Mouse (Mus musculus): ENCODE measurements at regions not wholly inside any gene's neighbourhood (a gene's known extent, or its start where the extent isn't known, plus 50 kb on each side); places are given as distances from the start of the nearest gene placed in this dataset.

GRCm38 (mm10) chr2:160526377-160527125 lies 119.1 kb upstream of the Top1 start:
- H3K36me3 ChIP-seq (replicated peaks) = no peaks in the 10 kb centered on the region
- H3K9me3 ChIP-seq (replicated peaks) = peaks cover 74% of the 10 kb centered on the region
- ATAC-seq (ENCODE audit: extremely low read depth, insufficient number of reproducible peaks, low FRiP score, poor library complexity, severe bottlenecking) = no peak
- H3K4me1 ChIP-seq (ENCODE audit: insufficient read depth, low read depth, low read length) = no peaks in the 10 kb centered on the region
- no peak for DNase-seq (ENCODE audit: low spot score)
- H3K27me3 ChIP-seq (ENCODE audit: insufficient read depth, low read length) = no peaks in the 10 kb centered on the region
- TF ChIP-seq TAL1 (conservative IDR thresholded peaks at IDR 0.05; ENCODE audit: low read depth, low read length) (no peak), POLR2AphosphoS5 (IDR thresholded peaks at IDR 0.05; ENCODE audit: insufficient replicate concordance, low read depth, low read length) (no peak), CTCF (IDR thresholded peaks at IDR 0.05; ENCODE audit: low read depth, low read length) (no peak), GATA2 (IDR thresholded peaks at IDR 0.05; ENCODE audit: borderline replicate concordance, low read depth, low read length) (no peak), GATA1 (IDR thresholded peaks at IDR 0.05; ENCODE audit: borderline replicate concordance, low read length) (no peak)
- no peak overlapping the region for H3K4me3 ChIP-seq (ENCODE audit: low read depth, low read length)

GRCm38 (mm10) chr2:160529306-160529705 lies 116.4 kb upstream of the Top1 start:
- Histone ChIP-seq H3K36me3 (replicated peaks) (no peaks in the 10 kb centered on the region), H3K9me3 (replicated peaks) (peaks cover 66% of the 10 kb centered on the region), H3K27me3 (ENCODE audit: insufficient read depth, low read length) (no peaks in the 10 kb centered on the region), H3K4me1 (ENCODE audit: insufficient read depth, low read depth, low read length) (no peaks in the 10 kb centered on the region), H3K4me3 (ENCODE audit: low read depth, low read length) (no peak overlapping the region)
- TF ChIP-seq POLR2AphosphoS5 (IDR thresholded peaks at IDR 0.05; ENCODE audit: insufficient replicate concordance, low read depth, low read length) = no peak
- no peak for TF ChIP-seq CTCF (IDR thresholded peaks at IDR 0.05; ENCODE audit: low read depth, low read length)
- TF ChIP-seq GATA2 (IDR thresholded peaks at IDR 0.05; ENCODE audit: borderline replicate concordance, low read depth, low read length) = no peak
- TF ChIP-seq GATA1 (IDR thresholded peaks at IDR 0.05; ENCODE audit: borderline replicate concordance, low read length) = no peak
- no peak for TF ChIP-seq TAL1 (conservative IDR thresholded peaks at IDR 0.05; ENCODE audit: low read depth, low read length)
- DNase-seq (ENCODE audit: low spot score) = no peak
- ATAC-seq (ENCODE audit: extremely low read depth, insufficient number of reproducible peaks, low FRiP score, poor library complexity, severe bottlenecking) = no peak

DNA sequence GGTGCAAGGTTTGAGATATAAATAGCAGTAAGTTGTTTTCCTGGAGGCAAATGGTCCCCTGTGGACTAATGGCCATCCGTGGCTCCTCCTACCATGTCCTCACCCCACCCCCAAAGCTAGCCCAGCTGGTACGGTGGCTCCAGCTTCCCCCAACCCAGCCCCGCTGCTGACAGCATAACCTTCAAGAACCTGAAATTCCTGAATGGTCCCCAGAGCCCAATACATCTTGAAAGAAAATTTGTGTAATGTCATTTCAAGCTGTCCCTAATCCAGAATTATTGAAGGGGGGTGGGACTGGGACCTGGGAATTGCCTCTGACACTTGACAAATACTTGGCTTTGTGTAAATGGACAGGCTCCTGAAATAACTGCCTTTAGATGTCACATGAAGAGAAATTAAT lies 115.3 kb upstream of the Top1 start:
- TF ChIP-seq POLR2AphosphoS5 (IDR thresholded peaks at IDR 0.05; ENCODE audit: insufficient replicate concordance, low read depth, low read length) = no peak
- no peak for TF ChIP-seq CTCF (IDR thresholded peaks at IDR 0.05; ENCODE audit: low read depth, low read length)
- no peak for TF ChIP-seq GATA1 (IDR thresholded peaks at IDR 0.05; ENCODE audit: borderline replicate concordance, low read length)
- TF ChIP-seq TAL1 (conservative IDR thresholded peaks at IDR 0.05; ENCODE audit: low read depth, low read length) = no peak
- TF ChIP-seq GATA2 (IDR thresholded peaks at IDR 0.05; ENCODE audit: borderline replicate concordance, low read depth, low read length) = no peak
- H3K36me3 ChIP-seq (replicated peaks) = no peaks in the 10 kb centered on the region
- H3K4me1 ChIP-seq (ENCODE audit: insufficient read depth, low read depth, low read length) = no peaks in the 10 kb centered on the region
- H3K27me3 ChIP-seq (ENCODE audit: insufficient read depth, low read length) = no peaks in the 10 kb centered on the region
- no peak overlapping the region for H3K4me3 ChIP-seq (ENCODE audit: low read depth, low read length)
- no peak for ATAC-seq (ENCODE audit: extremely low read depth, insufficient number of reproducible peaks, low FRiP score, poor library complexity, severe bottlenecking)
- H3K9me3 ChIP-seq (replicated peaks) = peaks cover 61% of the 10 kb centered on the region
- DNase-seq (ENCODE audit: low spot score) = no peak

- no peaks in the 10 kb centered on the region for H3K36me3 ChIP-seq (replicated peaks)
- H3K27me3 ChIP-seq (ENCODE audit: insufficient read depth, low read length) = no peaks in the 10 kb centered on the region
- peaks cover 49% of the 10 kb centered on the region for H3K9me3 ChIP-seq (replicated peaks)
- TF ChIP-seq CTCF (IDR thresholded peaks at IDR 0.05; ENCODE audit: low read depth, low read length) (no peak), TAL1 (conservative IDR thresholded peaks at IDR 0.05; ENCODE audit: low read depth, low read length) (no peak), POLR2AphosphoS5 (IDR thresholded peaks at IDR 0.05; ENCODE audit: insufficient replicate concordance, low read depth, low read length) (no peak), GATA2 (IDR thresholded peaks at IDR 0.05; ENCODE audit: borderline replicate concordance, low read depth, low read length) (no peak), GATA1 (IDR thresholded peaks at IDR 0.05; ENCODE audit: borderline replicate concordance, low read length) (no peak)
- DNase-seq (ENCODE audit: low spot score) (no peak), ATAC-seq (ENCODE audit: extremely low read depth, insufficient number of reproducible peaks, low FRiP score, poor library complexity, severe bottlenecking) (no peak)
- no peaks in the 10 kb centered on the region for H3K4me1 ChIP-seq (ENCODE audit: insufficient read depth, low read depth, low read length)
- no peak overlapping the region for H3K4me3 ChIP-seq (ENCODE audit: low read depth, low read length)
Observed at GRCm38 (mm10) chr2:160537319-160537719, 108.4 kb upstream of the Top1 start.

GRCm38 (mm10) chr2:160545527-160545926 lies 100.2 kb upstream of the Top1 start:
- H3K36me3 ChIP-seq (replicated peaks) = no peaks in the 10 kb centered on the region
- peaks cover 35% of the 10 kb centered on the region for H3K9me3 ChIP-seq (replicated peaks)
- TF ChIP-seq POLR2AphosphoS5 (IDR thresholded peaks at IDR 0.05; ENCODE audit: insufficient replicate concordance, low read depth, low read length) (no peak), GATA1 (IDR thresholded peaks at IDR 0.05; ENCODE audit: borderline replicate concordance, low read length) (no peak), TAL1 (conservative IDR thresholded peaks at IDR 0.05; ENCODE audit: low read depth, low read length) (no peak), CTCF (IDR thresholded peaks at IDR 0.05; ENCODE audit: low read depth, low read length) (no peak), GATA2 (IDR thresholded peaks at IDR 0.05; ENCODE audit: borderline replicate concordance, low read depth, low read length) (no peak)
- ATAC-seq (ENCODE audit: extremely low read depth, insufficient number of reproducible peaks, low FRiP score, poor library complexity, severe bottlenecking) (no peak), DNase-seq (ENCODE audit: low spot score) (no peak)
- no peaks in the 10 kb centered on the region for H3K27me3 ChIP-seq (ENCODE audit: insufficient read depth, low read length)
- no peaks in the 10 kb centered on the region for H3K4me1 ChIP-seq (ENCODE audit: insufficient read depth, low read depth, low read length)
- no peak overlapping the region for H3K4me3 ChIP-seq (ENCODE audit: low read depth, low read length)

DNA sequence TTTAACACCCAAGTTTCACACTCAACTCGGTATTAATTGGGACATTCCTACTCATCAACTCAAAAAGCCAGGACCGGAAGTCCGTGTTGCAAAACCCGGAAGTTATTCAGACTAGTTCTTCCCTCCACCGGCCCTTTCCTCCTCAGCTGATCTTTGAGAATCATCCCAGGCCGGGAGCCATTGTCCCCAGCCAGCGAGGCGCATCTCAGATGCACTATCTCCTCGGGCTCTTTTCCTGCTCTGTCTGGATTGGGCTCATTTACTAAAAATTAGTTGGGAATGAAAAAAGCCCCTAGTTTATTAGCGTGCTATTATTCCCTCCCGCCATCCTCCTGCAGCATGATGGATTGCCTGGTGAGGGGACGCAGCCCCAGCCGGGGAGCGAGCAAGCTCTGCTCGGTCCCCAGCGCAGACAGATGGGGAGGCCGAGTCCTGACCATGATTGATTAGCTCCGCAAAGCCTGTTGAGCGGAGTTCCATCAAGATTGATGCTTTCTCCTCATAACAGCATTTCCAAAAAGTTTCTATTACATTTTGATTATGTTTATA lies 93.5 kb upstream of the Top1 start:
- peaks cover 18% of the 10 kb centered on the region for H3K9me3 ChIP-seq (replicated peaks)
- no peaks in the 10 kb centered on the region for H3K36me3 ChIP-seq (replicated peaks)
- H3K4me1 ChIP-seq (ENCODE audit: insufficient read depth, low read depth, low read length) = no peaks in the 10 kb centered on the region
- no peaks in the 10 kb centered on the region for H3K27me3 ChIP-seq (ENCODE audit: insufficient read depth, low read length)
- no peak for TF ChIP-seq CTCF (IDR thresholded peaks at IDR 0.05; ENCODE audit: low read depth, low read length)
- no peak for TF ChIP-seq TAL1 (conservative IDR thresholded peaks at IDR 0.05; ENCODE audit: low read depth, low read length)
- no peak for TF ChIP-seq POLR2AphosphoS5 (IDR thresholded peaks at IDR 0.05; ENCODE audit: insufficient replicate concordance, low read depth, low read length)
- no peak for TF ChIP-seq GATA1 (IDR thresholded peaks at IDR 0.05; ENCODE audit: borderline replicate concordance, low read length)
- TF ChIP-seq GATA2 (IDR thresholded peaks at IDR 0.05; ENCODE audit: borderline replicate concordance, low read depth, low read length) = no peak
- ATAC-seq (ENCODE audit: extremely low read depth, insufficient number of reproducible peaks, low FRiP score, poor library complexity, severe bottlenecking) (no peak), DNase-seq (ENCODE audit: low spot score) (no peak)
- H3K4me3 ChIP-seq (ENCODE audit: low read depth, low read length) = no peak overlapping the region
